Comparison of ENCODE assay signal across 31 mouse cellular contexts in the genomic region with DNA sequence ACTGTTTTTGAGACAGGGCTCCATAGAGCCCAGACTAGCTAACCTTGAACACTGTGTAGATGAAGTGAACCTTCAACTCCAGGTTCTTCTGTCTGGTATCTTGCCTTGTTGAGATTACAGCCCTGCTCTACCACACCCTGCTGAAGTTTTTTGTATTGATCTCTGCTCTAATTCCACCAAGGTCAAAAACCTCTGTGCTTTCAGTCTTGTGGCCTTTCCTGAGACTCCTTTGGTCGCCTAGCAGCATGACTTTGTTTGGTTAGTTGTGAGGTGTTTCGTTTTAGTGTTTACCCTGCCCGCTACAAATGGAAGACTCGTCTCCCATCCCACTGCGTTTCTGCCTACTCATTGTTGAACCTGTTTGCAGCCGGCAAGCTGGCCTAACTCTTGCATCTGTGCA. TPM values are rescaled to one million over a fixed set of nuclear protein-coding genes. Genes with fewer than 3 reads are reported as not detected.
DNase-seq lines count a peak whose midpoint lies in the region; ATAC-seq and TF ChIP-seq lines count a peak whose summit lies in the region.
"Had no signal": no experiment of that assay in that cellular context is flagged by ENCODE, and none has a peak within 500 bp of the region (broad histone marks: within the 10 kb centered on the region; RNA-seq: fewer than 3 reads in every experiment).

No protein-coding gene starts in this region.

- no peaks in the 10 kb centered on the region for H3K27me3 ChIP-seq in intestine, postnatal 0 days (replicated peaks; ENCODE audit: control insufficient read depth, insufficient read depth, low read length)
- no peaks in the 10 kb centered on the region for H3K27me3 ChIP-seq in stomach, postnatal 0 days (ENCODE audit: control insufficient read depth, insufficient read depth, low read length)
- H3K27me3 ChIP-seq in kidney, adult 2 months (replicated peaks; ENCODE audit: control insufficient read depth, insufficient read depth, low read length), result no peaks in the 10 kb centered on the region
- H3K27me3 ChIP-seq: forebrain, embryonic 13.5 days; hindbrain, embryonic 12.5 days; lung, embryonic 15.5 days; neural tube, embryonic 12.5 days had no signal

- peak; percentile 38 for DNase-seq in lung, postnatal 25 days (ENCODE audit: low spot score)
- DNase-seq in lung, adult 2 months, result no peak
- DNase-seq in ZHBTc4 (ENCODE audit: low read depth, low spot score), result peak; percentile 54
- DNase-seq in stomach, postnatal 0 days (ENCODE audit: low spot score), result peak; percentile 79
- no peak for DNase-seq in heart, postnatal 25 days (ENCODE audit: low spot score)
- no peak for DNase-seq in kidney, adult 2 months
- DNase-seq: adrenal gland, adult 8-10 months; cerebellum, adult 2 months; cerebellum, postnatal 14 days; gastrocnemius, postnatal 14 days; heart, postnatal 14 days; kidney, adult 18-20 months; kidney, postnatal 36 days; right cerebral cortex, postnatal 14 days had no signal

- intact Hi-C loops in heart, postnatal 25 days (cut with DNase I), result no loop called here

- H3K27ac ChIP-seq in intestine, postnatal 0 days (ENCODE audit: low read depth, low read length), result peak overlapping the region; percentile 42
- H3K27ac ChIP-seq in stomach, postnatal 0 days (replicated peaks), result peak overlapping the region; percentile 37; the same call in 1 of the 2 replicates
- no peak overlapping the region for H3K27ac ChIP-seq in kidney, adult 2 months (ENCODE audit: insufficient read depth, low read depth, low read length)
- H3K27ac ChIP-seq: forebrain, embryonic 13.5 days; hindbrain, embryonic 12.5 days; hindbrain, postnatal 0 days; layer of hippocampus, adult 2 months; left cerebral cortex, adult 2 months; limb, embryonic 13.5 days; liver, embryonic 14.5 days; lung, embryonic 15.5 days; midbrain, embryonic 10.5 days; neural tube, embryonic 12.5 days had no signal

- H3K36me3 ChIP-seq in intestine, postnatal 0 days (ENCODE audit: control insufficient read depth, insufficient read depth), result peaks cover 15% of the 10 kb centered on the region; the same call in 1 of the 2 replicates
- H3K36me3 ChIP-seq in stomach, postnatal 0 days (ENCODE audit: control insufficient read depth, insufficient read depth, low read length), result no peaks in the 10 kb centered on the region
- H3K36me3 ChIP-seq in kidney, adult 2 months (ENCODE audit: control insufficient read depth, insufficient read depth, low read length), result peaks cover 3% of the 10 kb centered on the region
- H3K36me3 ChIP-seq: hindbrain, embryonic 12.5 days; limb, embryonic 13.5 days; lung, embryonic 15.5 days; midbrain, embryonic 10.5 days; neural tube, embryonic 12.5 days had no signal

- no peak for TF ChIP-seq CTCF in lung, adult 2 months (IDR thresholded peaks at IDR 0.05; ENCODE audit: insufficient read depth, low read length)
- TF ChIP-seq CTCF in intestine, postnatal 0 days (IDR thresholded peaks at IDR 0.05; ENCODE audit: low read depth), result no peak
- TF ChIP-seq CTCF in stomach, postnatal 0 days (IDR thresholded peaks at IDR 0.05; ENCODE audit: low read depth), result no peak
- no peak for TF ChIP-seq CTCF in kidney, adult 2 months (conservative IDR thresholded peaks at IDR 0.05; ENCODE audit: insufficient read depth, insufficient read length, low read depth, low read length)

- no peak for TF ChIP-seq POLR2A in lung, adult 2 months (IDR thresholded peaks at IDR 0.05; ENCODE audit: borderline replicate concordance, extremely low read depth, low read depth, low read length)
- TF ChIP-seq POLR2A in kidney, adult 2 months (IDR thresholded peaks at IDR 0.05; ENCODE audit: low read depth, low read length), result no peak

- TF ChIP-seq EP300 in stomach, postnatal 0 days (optimal IDR thresholded peaks at IDR 0.05), result no peak

- no peak overlapping the region for H3K9ac ChIP-seq in intestine, postnatal 0 days (ENCODE audit: low read depth, low read length)
- no peak overlapping the region for H3K9ac ChIP-seq in stomach, postnatal 0 days (ENCODE audit: low read length)
- H3K9ac ChIP-seq: forebrain, embryonic 13.5 days; hindbrain, embryonic 12.5 days; limb, embryonic 13.5 days; liver, embryonic 14.5 days; lung, embryonic 15.5 days; neural tube, embryonic 12.5 days had no signal

- no peak overlapping the region for H3K4me2 ChIP-seq in intestine, postnatal 0 days (replicated peaks; ENCODE audit: low read depth)
- no peak overlapping the region for H3K4me2 ChIP-seq in stomach, postnatal 0 days (replicated peaks; ENCODE audit: low read depth)
- H3K4me2 ChIP-seq: forebrain, embryonic 13.5 days; hindbrain, embryonic 12.5 days; limb, embryonic 13.5 days; lung, embryonic 15.5 days; neural tube, embryonic 12.5 days had no signal

- H3K4me3 ChIP-seq in lung, adult 2 months (replicated peaks; ENCODE audit: extremely low read depth, low read depth, low read length), result no peak overlapping the region
- H3K4me3 ChIP-seq in intestine, postnatal 0 days (ENCODE audit: low read depth, low read length), result no peak overlapping the region
- H3K4me3 ChIP-seq in stomach, postnatal 0 days (ENCODE audit: low read depth, low read length), result no peak overlapping the region
- no peak overlapping the region for H3K4me3 ChIP-seq in kidney, adult 2 months (ENCODE audit: insufficient read depth, low read depth, low read length)
- H3K4me3 ChIP-seq: erythroblast, embryonic 14.5 days; forebrain, embryonic 13.5 days; hindbrain, embryonic 12.5 days; layer of hippocampus, adult 2 months; left cerebral cortex, adult 2 months; limb, embryonic 13.5 days; lung, embryonic 15.5 days; midbrain, embryonic 10.5 days; myocyte; neural tube, embryonic 12.5 days had no signal

- no peaks in the 10 kb centered on the region for H3K4me1 ChIP-seq in lung, adult 2 months (ENCODE audit: control insufficient read depth, insufficient read depth, low read length)
- H3K4me1 ChIP-seq in intestine, postnatal 0 days (replicated peaks; ENCODE audit: control insufficient read depth, insufficient read depth, low read length), result no peaks in the 10 kb centered on the region; the same call in 1 of the 2 replicates
- no peaks in the 10 kb centered on the region for H3K4me1 ChIP-seq in stomach, postnatal 0 days (replicated peaks; ENCODE audit: control insufficient read depth, insufficient read depth)
- no peaks in the 10 kb centered on the region for H3K4me1 ChIP-seq in kidney, adult 2 months (ENCODE audit: control insufficient read depth, insufficient read depth, low read length)
- H3K4me1 ChIP-seq: hindbrain, embryonic 12.5 days; limb, embryonic 13.5 days; lung, embryonic 15.5 days had no signal

- ATAC-seq in intestine, postnatal 0 days, result peak; percentile 73
- peak; percentile 84 for ATAC-seq in stomach, postnatal 0 days (ENCODE audit: low FRiP score, low TSS enrichment)
- ATAC-seq: CD4-positive, CD25-positive, alpha-beta regulatory T cell, adult 4 months; forebrain, embryonic 13.5 days; hindbrain, postnatal 0 days had no signal

- H3K9me3 ChIP-seq in intestine, postnatal 0 days (ENCODE audit: control insufficient read depth), result no peaks in the 10 kb centered on the region
- H3K9me3 ChIP-seq in stomach, postnatal 0 days (ENCODE audit: control insufficient read depth, low read length), result no peaks in the 10 kb centered on the region
- H3K9me3 ChIP-seq: forebrain, embryonic 13.5 days; hindbrain, embryonic 12.5 days; limb, embryonic 13.5 days; lung, embryonic 15.5 days; midbrain, embryonic 10.5 days; neural tube, embryonic 12.5 days had no signal

- 64% methylated on average over 6 of the region's 6 CpGs for WGBS in lung, adult 2 months
- WGBS in intestine, postnatal 0 days, result 30% methylated on average over 6 of the region's 6 CpGs
- 50% methylated on average over 6 of the region's 6 CpGs for WGBS in stomach, postnatal 0 days
- 63% methylated on average over 6 of the region's 6 CpGs for WGBS in kidney, adult 2 months

RNA-seq across cellular contexts. Expression of a gene that starts 12.4 kb away (rescaled TPM):
- polyA plus RNA-seq in lung, adult 2 months (2012; rRNA removed), result 112 and 143 TPM in 2 replicates
- polyA plus RNA-seq in intestine, postnatal 0 days (2015; fragmentation: Nextera tagmentation; extraction: Ambion mirVana), result 234 and 248 TPM in 2 replicates
- polyA plus RNA-seq in stomach, postnatal 0 days (2015; fragmentation: Nextera tagmentation; extraction: Ambion mirVana), result 86.1 and 96.5 TPM in 2 replicates
- total RNA-seq in heart, postnatal 25 days (2021), result 1 to 10 TPM; 3.2 to 4.3 TPM
- 245 and 297 TPM in 2 replicates for polyA plus RNA-seq in kidney, adult 2 months (2012; rRNA removed)
- total RNA-seq: granulocyte monocyte progenitor cell, adult 5-6 weeks had no signal
- polyA plus RNA-seq: CD4-positive, CD25-positive, alpha-beta regulatory T cell, adult 4 months had no signal

RNA-seq across cellular contexts. Expression of a gene that starts 23.5 kb away (rescaled TPM):
- polyA plus RNA-seq in lung, adult 2 months (2012; rRNA removed), result 37.2 and 49.2 TPM in 2 replicates
- 21.8 and 23.3 TPM in 2 replicates for polyA plus RNA-seq in intestine, postnatal 0 days (2015; fragmentation: Nextera tagmentation; extraction: Ambion mirVana)
- polyA plus RNA-seq in stomach, postnatal 0 days (2015; fragmentation: Nextera tagmentation; extraction: Ambion mirVana), result 18.6 and 19.7 TPM in 2 replicates
- total RNA-seq in heart, postnatal 25 days (2021), result 10 to 100 TPM; 13.5 to 13.9 TPM
- 53.7 and 61.4 TPM in 2 replicates for polyA plus RNA-seq in kidney, adult 2 months (2012; rRNA removed)

RNA-seq across cellular contexts. Expression of a gene that starts 23.6 kb away (rescaled TPM):
- polyA plus RNA-seq in lung, adult 2 months (2012; rRNA removed), result 18.6 and 22.7 TPM in 2 replicates
- polyA plus RNA-seq in intestine, postnatal 0 days (2015; fragmentation: Nextera tagmentation; extraction: Ambion mirVana), result 52.8 and 55.7 TPM in 2 replicates
- 37.6 and 40.1 TPM in 2 replicates for polyA plus RNA-seq in stomach, postnatal 0 days (2015; fragmentation: Nextera tagmentation; extraction: Ambion mirVana)
- 10 to 100 TPM; 16.4 to 17.1 TPM for total RNA-seq in heart, postnatal 25 days (2021)
- polyA plus RNA-seq in kidney, adult 2 months (2012; rRNA removed), result 25.4 and 26.8 TPM in 2 replicates

RNA-seq across cellular contexts. Expression of a gene that starts 40.9 kb away (rescaled TPM):
- 145 and 204 TPM in 2 replicates for polyA plus RNA-seq in lung, adult 2 months (2012; rRNA removed)
- polyA plus RNA-seq in intestine, postnatal 0 days (2015; fragmentation: Nextera tagmentation; extraction: Ambion mirVana), result 706 and 711 TPM in 2 replicates
- polyA plus RNA-seq in stomach, postnatal 0 days (2015; fragmentation: Nextera tagmentation; extraction: Ambion mirVana), result 459 and 468 TPM in 2 replicates
- total RNA-seq in heart, postnatal 25 days (2021), result 100 to 1,000 TPM; 124 to 126 TPM
- 321 and 366 TPM in 2 replicates for polyA plus RNA-seq in kidney, adult 2 months (2012; rRNA removed)

RNA-seq across cellular contexts. Expression of a gene that starts 59.3 kb away (rescaled TPM):
- polyA plus RNA-seq in lung, adult 2 months (2012; rRNA removed), result not detected in 2 replicates
- polyA plus RNA-seq in intestine, postnatal 0 days (2015; fragmentation: Nextera tagmentation; extraction: Ambion mirVana), result 0.33 and 0.38 TPM in 2 replicates
- polyA plus RNA-seq in stomach, postnatal 0 days (2015; fragmentation: Nextera tagmentation; extraction: Ambion mirVana), result 0.06 and 0.16 TPM in 2 replicates
- total RNA-seq in heart, postnatal 25 days (2021), result not detected
- 0.03 TPM in 1 of 2 replicates, not detected in the other for polyA plus RNA-seq in kidney, adult 2 months (2012; rRNA removed)
- total RNA-seq: granulocyte monocyte progenitor cell, adult 5-6 weeks; heart, postnatal 14 days; megakaryocyte progenitor cell, adult 5-6 weeks had no signal
- polyA plus RNA-seq: CD4-positive, CD25-positive, alpha-beta regulatory T cell, adult 4 months; erythroblast, embryonic 14.5 days; heart, embryonic 14.5 days; liver, embryonic 14.5 days; myocyte had no signal

Comparison
In these comparisons a context has a peak if more than half of its experiments do, and no peak if none do; other contexts are left out.
1. DNase-seq: peak in lung, postnatal 25 days (single experiment), ZHBTc4 (single experiment) and stomach, postnatal 0 days (single experiment); none in lung, adult 2 months (single experiment), heart, postnatal 25 days (single experiment) and kidney, adult 2 months (single experiment).